Mouse (Mus musculus): Measurements from ENCODE around the gene B3gnt3.

DNA sequence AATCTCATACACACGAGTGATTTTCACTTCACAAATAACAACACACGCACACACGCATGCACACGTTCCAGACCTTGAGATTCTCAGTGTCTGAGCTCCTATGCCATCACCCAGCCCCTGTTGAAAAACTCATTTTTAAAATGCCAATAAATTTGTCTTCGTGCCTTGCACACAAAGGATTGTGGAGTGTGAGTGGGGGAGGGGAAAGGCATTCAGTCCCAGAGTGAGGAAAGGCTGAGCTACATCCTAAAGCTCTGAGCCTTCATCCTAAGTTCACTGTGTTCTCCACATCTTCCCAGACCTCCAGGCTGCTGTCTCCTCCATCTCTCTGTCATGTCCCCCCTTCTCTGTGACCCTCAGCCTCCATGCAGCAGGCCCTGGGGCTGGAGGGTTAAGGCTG is 34.3 kb downstream of the B3gnt3 start:
- TF ChIP-seq MAFK (IDR thresholded peaks at IDR 0.05; ENCODE audit: insufficient read depth, low read depth, low read length), result no peak
- TF ChIP-seq HCFC1 (IDR thresholded peaks at IDR 0.05; ENCODE audit: borderline replicate concordance, insufficient read depth, low read length), result no peak
- TF ChIP-seq ZNF384 (IDR thresholded peaks at IDR 0.05; ENCODE audit: low read depth, low read length), result no peak

Data from ES-E14 (cell line).